21 mouse cellular contexts compared by ENCODE assay signal in genomic region chr4:89631560-89631959, GRCm38 (mm10). TPM values are rescaled to one million over a fixed set of nuclear protein-coding genes. Genes with fewer than 3 reads are reported as not detected.
"Had no signal": no experiment of that assay in that cellular context is flagged by ENCODE, and none has a peak within 500 bp of the region (broad histone marks: within the 10 kb centered on the region; RNA-seq: fewer than 3 reads in every experiment).

No protein-coding gene starts in this region.

- H3K4me1 ChIP-seq: limb, embryonic 12.5 days; limb, embryonic 15.5 days; lung, embryonic 15.5 days; megakaryocyte, embryonic 14.5 days; midbrain, embryonic 13.5 days had no signal

- H3K4me3 ChIP-seq: limb, embryonic 12.5 days; limb, embryonic 15.5 days; lung, embryonic 15.5 days; megakaryocyte, embryonic 14.5 days; midbrain, embryonic 10.5 days; midbrain, embryonic 13.5 days had no signal

- H3K9me3 ChIP-seq: limb, embryonic 12.5 days; limb, embryonic 15.5 days; lung, embryonic 15.5 days; midbrain, embryonic 10.5 days; midbrain, embryonic 13.5 days had no signal

- ATAC-seq: midbrain, embryonic 13.5 days; midbrain, embryonic 16.5 days had no signal

- H3K27ac ChIP-seq: limb, embryonic 12.5 days; limb, embryonic 15.5 days; liver, embryonic 14.5 days; lung, embryonic 15.5 days; midbrain, embryonic 10.5 days; midbrain, embryonic 13.5 days had no signal

- H3K27me3 ChIP-seq: limb, embryonic 12.5 days; limb, embryonic 15.5 days; lung, embryonic 15.5 days; megakaryocyte, embryonic 14.5 days had no signal

- H3K36me3 ChIP-seq: limb, embryonic 12.5 days; limb, embryonic 15.5 days; lung, embryonic 15.5 days; midbrain, embryonic 10.5 days; midbrain, embryonic 13.5 days had no signal

- H3K9ac ChIP-seq: limb, embryonic 12.5 days; limb, embryonic 15.5 days; liver, embryonic 14.5 days; lung, embryonic 15.5 days; midbrain, embryonic 13.5 days had no signal

- H3K4me2 ChIP-seq: limb, embryonic 12.5 days; limb, embryonic 15.5 days; liver, embryonic 11.5 days; lung, embryonic 15.5 days; midbrain, embryonic 13.5 days had no signal

- DNase-seq: kidney, adult 18-20 months; kidney, adult 9 months; kidney, postnatal 14 days; left cerebral cortex, postnatal 4 days; lung, adult 18-20 months; lung, postnatal 10 days; lung, postnatal 36 days; thymus, adult 18-20 months; thymus, postnatal 36 days had no signal

RNA-seq across cellular contexts. Expression of gene Dmrta1, which starts 47.7 kb away (rescaled TPM):
- total RNA-seq: monocyte, adult 5-6 weeks had no signal
- polyA plus RNA-seq: kidney, embryonic 16.5 days; liver, embryonic 11.5 days; liver, embryonic 14.5 days; lung, embryonic 15.5 days; small intestine, adult 2 months had no signal
